Mouse (Mus musculus) 3134 (cell line): ENCODE data around the gene Chl1.

Experiments
- DNase-seq: peaks from one replicate; pipeline ENCODE4 v3.0.0-alpha.2; 2011; ENCODE audit warnings: low spot score; ENCODE audit not compliant: insufficient read length; ENCODE audit errors: extremely low read depth

The Chl1 gene

GRCm38 (mm10) chr6:103534027-103534426 lies 23.6 kb downstream of the Chl1 start:
- DNase-seq, result no peak

GRCm38 (mm10) chr6:103542576-103542975 lies 32.2 kb downstream of the Chl1 start:
- no peak for DNase-seq

DNA sequence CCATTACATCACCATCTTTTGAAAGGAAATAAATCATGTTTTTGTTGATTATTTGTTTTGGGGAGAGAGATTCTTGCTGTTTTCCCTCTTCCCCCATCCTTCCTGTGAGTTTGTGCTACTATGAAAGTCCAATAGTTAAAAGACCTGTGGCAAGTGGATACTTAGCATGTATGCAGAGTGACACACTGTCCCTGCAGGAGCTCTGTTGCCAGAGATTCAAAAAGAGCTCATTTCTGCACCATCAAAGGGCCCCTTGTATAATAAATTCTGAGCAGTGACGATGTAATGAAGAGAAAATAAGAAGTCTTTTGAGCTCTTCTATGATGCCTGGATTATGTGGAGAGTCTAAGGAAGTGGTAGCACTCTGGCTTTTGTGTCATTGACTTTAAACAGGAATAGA lies 33.4 kb downstream of the Chl1 start:
- no peak for DNase-seq

GRCm38 (mm10) chr6:103546314-103546713 lies 35.9 kb downstream of the Chl1 start:
- no peak for DNase-seq

DNA sequence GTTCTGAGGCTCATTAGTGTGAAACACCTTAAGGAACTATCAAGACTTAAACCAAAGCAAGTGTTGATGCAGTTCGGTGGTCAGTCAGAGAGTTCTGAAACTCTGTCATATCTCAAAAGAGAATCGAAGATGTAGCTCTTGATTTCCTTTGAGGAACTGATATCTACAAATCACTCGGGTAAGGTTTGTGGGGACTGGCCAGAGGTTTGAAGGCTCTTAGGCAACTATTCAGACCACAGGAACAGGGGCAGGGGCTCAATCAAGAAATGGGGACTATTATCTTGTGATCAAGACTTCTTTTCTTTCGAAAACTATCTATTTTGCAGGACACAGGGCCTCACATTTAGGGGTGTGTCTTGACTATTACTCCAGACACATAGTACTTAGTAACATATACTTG lies 39.5 kb downstream of the Chl1 start:
- DNase-seq, result no peak

- no peak for DNase-seq
Measured at GRCm38 (mm10) chr6:103558037-103558893, 47.9 kb downstream of the Chl1 start.

GRCm38 (mm10) chr6:103558894-103559225 lies 48.5 kb downstream of the Chl1 start:
- no peak for DNase-seq

DNA sequence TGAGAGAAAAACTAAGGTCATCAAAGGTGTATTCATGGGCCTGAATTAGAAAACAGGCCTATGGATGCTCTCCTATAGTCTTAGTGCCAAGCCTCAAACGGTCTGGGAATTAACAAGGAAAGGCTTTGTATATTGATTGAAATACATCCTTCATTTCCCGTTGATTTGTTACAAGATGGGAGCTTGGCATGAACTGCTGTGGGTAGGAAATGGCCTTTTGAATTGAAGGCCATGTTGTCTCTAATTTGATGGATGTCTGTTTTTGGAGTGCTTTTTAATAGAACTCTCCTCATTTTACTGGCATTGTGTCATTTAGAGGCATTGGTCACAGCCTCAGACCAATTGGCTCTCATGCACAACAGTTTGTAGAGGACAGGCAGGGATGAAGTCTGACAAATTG lies 49.0 kb downstream of the Chl1 start:
- DNase-seq, result no peak

- DNase-seq, result no peak
Measured at GRCm38 (mm10) chr6:103564811-103565210, 54.4 kb downstream of the Chl1 start.

- no peak for DNase-seq
Measured at GRCm38 (mm10) chr6:103567247-103567646, 56.9 kb downstream of the Chl1 start.

GRCm38 (mm10) chr6:103572659-103573058 lies 62.3 kb downstream of the Chl1 start:
- DNase-seq, result no peak

DNA sequence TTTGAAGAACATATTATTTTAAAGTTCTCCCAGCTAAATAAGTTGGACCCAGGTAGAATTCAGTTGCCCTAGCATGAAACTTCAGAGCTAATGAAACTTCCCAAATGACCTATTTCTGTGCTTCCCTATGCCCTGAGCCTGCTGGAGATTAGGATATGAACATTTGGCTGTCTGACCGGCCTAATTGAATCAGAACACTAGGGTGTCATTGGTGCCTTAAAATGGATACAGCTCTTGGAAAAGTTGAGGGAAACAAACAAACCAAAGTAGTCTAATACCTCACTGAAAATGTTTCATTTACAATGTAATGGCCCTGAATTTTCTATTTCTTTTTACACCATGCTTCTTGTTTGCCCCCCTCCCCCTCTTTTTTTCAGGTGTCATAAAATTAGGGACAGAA lies 73.8 kb downstream of the Chl1 start:
- no peak for DNase-seq

DNA sequence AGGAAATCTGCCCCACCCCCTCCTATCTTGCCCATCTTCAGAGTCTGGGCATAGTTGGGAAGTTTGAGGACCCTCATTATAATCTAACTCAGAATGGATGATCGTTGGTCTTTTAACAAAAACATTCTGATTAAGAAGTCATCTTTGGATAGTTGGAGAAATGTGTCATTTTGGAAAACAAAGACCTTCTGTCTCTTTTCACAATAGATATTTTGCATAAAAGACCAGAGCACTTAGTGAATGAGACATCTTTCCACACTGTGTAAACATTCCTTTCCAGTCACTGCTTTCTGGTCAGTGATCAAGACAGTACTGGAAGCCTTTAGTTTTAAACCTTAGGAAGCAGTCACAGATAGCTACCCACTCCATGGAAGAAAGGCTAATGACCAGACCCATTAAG lies 75.3 kb downstream of the Chl1 start:
- DNase-seq, result no peak

- DNase-seq, result no peak
Measured at GRCm38 (mm10) chr6:103586081-103586480, 75.7 kb downstream of the Chl1 start.

GRCm38 (mm10) chr6:103602070-103602469 lies 91.7 kb downstream of the Chl1 start:
- DNase-seq, result no peak

DNA sequence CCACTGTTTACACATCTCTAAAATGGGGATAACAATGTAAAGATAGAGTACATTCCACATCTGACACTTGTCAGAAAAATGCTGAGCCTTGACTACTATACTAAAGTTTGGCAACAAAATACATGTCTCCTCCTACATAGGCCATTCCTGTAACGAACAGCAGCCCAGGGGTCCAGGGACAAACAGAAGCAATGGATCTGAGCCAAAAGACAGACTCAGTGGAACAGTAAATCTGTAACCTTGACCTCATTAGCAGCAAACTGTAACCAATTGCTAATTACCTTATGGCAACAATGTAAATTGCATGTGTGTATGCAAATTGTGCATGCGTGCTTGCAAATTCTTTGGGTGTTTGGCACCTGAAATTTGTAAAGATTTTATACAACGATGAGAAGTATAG lies 100.3 kb downstream of the Chl1 start:
- DNase-seq, result no peak

DNA sequence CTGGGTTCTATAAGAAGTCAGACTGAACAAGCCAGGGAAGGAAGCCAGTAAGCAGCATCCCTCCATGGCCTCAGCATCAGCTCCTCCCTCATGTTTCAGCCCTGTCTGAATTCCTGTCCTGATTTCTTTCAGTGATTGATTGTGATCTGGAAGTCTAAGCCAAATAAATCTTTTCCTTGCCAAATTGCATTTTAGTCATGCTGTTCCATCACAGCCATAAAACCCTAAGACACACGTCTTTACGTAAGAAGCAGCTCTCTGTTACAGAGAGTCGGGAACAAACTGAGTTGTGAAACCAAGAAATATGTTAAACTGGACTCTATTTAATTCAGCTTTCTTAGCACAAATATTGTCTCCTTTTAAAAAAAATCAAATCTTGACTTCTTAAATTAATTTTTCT lies 102.2 kb downstream of the Chl1 start:
- no peak for DNase-seq

DNA sequence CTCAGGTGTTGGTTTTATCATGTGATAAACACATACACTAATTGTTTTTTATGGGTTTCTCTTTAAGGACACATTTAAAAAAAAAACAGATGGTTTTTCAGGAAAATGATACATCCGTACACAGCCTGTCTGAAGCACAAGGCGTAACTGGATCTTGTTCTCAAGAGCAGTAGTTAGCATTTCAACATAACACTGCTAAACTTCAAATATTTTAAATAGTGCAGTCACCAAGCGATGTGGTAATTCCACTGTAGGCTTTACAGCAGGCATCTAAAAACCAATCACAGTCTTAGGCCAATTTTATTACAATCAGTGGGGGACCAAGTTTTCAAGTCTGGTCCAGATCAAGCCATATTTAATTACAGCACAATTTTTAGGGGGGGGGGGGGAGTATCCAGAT lies 103.3 kb downstream of the Chl1 start:
- no peak for DNase-seq

- no peak for DNase-seq
Measured at GRCm38 (mm10) chr6:103615924-103616602, 105.7 kb downstream of the Chl1 start.

- DNase-seq, result peak; percentile 49
Measured at GRCm38 (mm10) chr6:103620880-103621279, 110.5 kb downstream of the Chl1 start.

DNA sequence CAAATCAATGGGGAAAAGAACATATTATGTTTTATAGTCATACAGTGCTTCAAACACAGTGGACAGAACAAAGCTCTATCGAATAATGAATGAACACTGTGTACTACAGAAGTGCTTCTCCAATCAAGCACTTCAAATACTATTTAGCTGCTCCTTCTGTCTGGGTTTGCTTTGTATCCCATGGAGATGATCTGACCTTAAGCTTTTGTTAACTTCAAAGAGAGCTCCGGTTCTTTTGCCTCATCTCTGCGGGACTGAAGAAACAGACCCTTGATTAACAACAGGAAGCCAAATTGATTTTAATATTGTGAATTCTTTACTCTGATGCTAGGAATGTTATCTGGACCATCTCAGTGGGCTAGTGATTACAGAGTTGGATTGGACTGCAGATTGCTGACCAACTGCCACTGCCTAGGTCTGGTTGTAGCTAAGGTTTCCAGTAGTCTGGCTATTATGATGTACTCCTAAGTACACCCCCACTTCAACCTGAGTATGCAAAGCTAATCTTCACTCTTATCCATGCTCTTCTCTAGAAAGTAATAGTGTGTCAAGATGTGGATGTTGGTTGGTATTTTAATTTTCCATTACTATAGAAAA lies 111.8 kb downstream of the Chl1 start:
- no peak for DNase-seq

- DNase-seq, result no peak
Measured at GRCm38 (mm10) chr6:103632856-103633255, 122.5 kb downstream of the Chl1 start.
